Mouse (Mus musculus) gastrocnemius, postnatal 10 days (tissue): ENCODE results near the gene Btnl10. TPM values are rescaled to one million over a fixed set of nuclear protein-coding genes. Genes with fewer than 3 reads are reported as not detected.
A peak's percentile ranks its signal among the peaks of the same experiment; 100 is the strongest.

Experiments
- DNase-seq: peaks from one replicate; pipeline ENCODE4 v3.0.0; 2021; ENCODE audit warnings: mixed read lengths
- long read RNA-seq, 2 experiments: library from polyadenylated mRNA; stranded (forward); transcript quantifications; one replicate each; pipeline ENCODE4 v2.0.0; 2021
- total RNA-seq, 2 experiments: library from RNA; stranded (reverse); gene quantifications; 2 replicates each; pipeline ENCODE4 v1.2.3; 2021

The Btnl10 gene
- total RNA-seq: 1 to 10 TPM in 1 of 2 experiments, not detected in 1; 1.1 TPM
- long read RNA-seq, experiment 1: 0 reads
- long read RNA-seq, experiment 2: 0 reads

DNA sequence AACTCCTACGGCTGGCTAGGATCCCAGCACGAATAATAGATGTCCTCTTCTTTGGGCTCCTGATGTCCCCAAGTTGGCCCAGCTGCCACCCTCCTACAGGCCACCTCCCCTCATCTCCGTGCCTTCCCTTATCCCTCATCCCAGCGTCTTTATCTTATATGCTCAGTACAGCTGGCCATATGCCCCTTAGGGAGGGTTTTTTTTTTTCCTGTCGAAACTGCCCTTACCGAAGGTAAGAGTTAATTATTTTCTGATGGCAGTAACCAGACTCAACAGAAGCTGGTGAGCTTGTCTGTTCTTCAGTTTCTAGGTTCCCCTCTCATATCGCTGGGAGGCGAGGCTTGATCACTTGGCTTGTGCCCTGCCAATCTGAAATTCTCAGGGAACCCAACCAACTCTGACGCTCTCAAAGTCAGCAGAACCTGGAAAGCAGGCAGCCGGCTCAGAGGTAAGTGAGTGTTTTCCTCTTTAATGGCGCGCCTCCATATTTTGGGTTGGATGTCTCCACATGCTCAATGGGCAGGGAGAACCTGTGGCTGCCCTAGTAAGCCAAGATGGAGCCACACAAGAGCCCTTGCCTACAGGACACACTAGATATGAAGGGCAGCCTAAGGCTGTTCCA, at the start of gene Btnl10:
Gene Btnl10, plus strand, starts transcription at position 164 of the 622 bp plus-strand sequence.
- no peak for DNase-seq

DNA sequence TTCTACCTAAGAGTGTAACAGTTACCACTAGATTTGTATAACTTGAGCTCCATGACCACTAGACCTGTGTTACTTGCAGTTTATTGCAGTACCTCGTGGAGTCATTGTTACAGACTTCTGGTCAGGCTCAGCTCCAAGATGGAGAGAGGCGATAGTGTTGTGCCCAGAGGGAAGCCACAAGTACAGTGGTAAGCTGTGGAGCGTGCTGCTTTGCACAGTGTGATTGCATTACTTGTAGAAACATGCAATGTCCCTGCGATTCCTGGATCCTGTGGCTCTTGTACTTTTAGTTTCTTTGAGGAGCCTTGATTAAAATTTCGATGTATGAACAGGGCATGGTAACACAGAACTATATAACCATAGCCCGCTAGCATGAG, 49.8 kb upstream of the Btnl10 start:
- no peak for DNase-seq

DNA sequence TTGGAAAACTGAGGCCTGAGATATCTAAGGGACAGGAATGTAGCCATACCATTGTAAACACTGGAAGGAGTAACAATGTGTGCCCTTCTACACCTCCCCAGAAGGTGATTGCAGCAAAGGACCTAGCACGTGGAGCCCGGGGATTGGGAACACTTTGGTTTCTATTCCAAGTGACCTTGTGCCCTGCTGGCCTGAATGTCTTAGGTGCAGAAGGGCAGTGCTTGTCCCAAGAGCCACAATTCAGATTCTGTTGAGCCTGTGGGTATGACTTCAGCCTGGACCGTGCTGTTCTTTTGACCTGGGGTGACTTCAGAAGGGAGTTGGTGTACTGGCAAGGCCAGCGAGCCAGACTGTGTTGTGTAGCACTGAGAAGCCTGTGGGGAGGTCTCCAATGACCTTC, 46.7 kb upstream of the Btnl10 start:
- DNase-seq: no peak

- DNase-seq: no peak
Measured at GRCm38 (mm10) chr11:58883756-58884155, 34.0 kb upstream of the Btnl10 start.

GRCm38 (mm10) chr11:58890511-58890910, 27.2 kb upstream of the Btnl10 start:
- DNase-seq: no peak

DNA sequence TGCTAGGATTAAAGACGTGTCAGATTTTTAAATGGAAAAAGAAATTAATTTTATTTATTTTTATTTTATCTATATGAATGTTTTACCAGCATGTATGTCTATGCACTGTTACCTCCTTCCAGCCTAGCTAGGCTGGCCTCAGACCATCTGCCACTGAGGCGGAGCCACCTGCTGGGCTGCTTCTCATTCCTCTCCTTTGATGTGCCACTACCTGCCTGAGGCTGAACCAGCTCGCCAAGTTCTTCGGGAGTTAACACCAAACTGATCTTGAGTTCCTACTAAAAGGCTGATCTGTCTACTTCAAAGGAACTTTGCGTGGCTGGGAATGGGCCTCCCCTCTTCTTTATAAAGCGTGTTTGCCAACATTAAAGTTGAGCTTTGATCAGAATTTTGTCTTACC, 23.3 kb upstream of the Btnl10 start:
- no peak for DNase-seq

- DNase-seq: no peak
Measured at GRCm38 (mm10) chr11:58897485-58897884, 20.2 kb upstream of the Btnl10 start.

GRCm38 (mm10) chr11:58901080-58901479, 16.6 kb upstream of the Btnl10 start:
- no peak for DNase-seq

GRCm38 (mm10) chr11:58903511-58904409, 13.9 kb upstream of the Btnl10 start, which contains the start of gene Zfp39:
Gene Zfp39, minus strand, starts transcription at chr11:58904225.
- DNase-seq: peak; percentile 97

DNA sequence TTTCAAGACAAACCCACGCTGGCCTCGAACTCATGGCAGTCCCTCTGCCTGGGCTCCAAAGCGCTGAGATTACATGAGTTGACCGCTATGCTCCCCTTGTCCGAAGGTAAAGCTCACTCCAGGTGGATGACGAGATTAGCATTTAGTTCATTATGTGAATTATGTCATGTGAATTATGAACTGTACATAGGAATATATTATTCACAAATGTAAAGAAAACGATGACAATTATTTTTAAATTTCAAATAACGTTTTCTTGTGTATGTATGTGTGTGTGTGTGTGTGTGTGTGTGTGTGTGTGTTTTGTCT, 13.3 kb upstream of the Btnl10 start:
- no peak for DNase-seq

DNA sequence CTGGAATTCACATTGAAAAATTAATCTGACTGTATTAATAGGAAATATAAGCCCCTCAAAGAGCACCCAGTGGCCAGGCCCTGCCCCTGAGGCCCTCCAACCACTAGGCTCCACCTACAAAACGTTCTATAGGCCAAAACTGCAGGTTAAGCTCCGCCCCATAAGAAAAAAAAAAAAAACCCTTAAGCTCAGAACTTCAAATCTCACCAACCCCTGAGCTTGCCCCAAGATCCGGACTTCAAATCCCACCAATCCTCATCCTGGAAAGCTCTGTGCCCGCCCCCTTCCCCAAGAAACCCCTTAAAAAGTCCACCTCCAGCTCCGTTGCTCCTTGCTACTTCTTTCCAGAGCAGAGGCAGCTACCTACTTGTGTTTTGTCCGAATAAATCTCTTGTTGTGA, 12.9 kb upstream of the Btnl10 start:
- no peak for DNase-seq

GRCm38 (mm10) chr11:58913776-58914175, 3.9 kb upstream of the Btnl10 start:
- no peak for DNase-seq

- DNase-seq: no peak
Measured at GRCm38 (mm10) chr11:58914461-58915028, 3.2 kb upstream of the Btnl10 start.

DNA sequence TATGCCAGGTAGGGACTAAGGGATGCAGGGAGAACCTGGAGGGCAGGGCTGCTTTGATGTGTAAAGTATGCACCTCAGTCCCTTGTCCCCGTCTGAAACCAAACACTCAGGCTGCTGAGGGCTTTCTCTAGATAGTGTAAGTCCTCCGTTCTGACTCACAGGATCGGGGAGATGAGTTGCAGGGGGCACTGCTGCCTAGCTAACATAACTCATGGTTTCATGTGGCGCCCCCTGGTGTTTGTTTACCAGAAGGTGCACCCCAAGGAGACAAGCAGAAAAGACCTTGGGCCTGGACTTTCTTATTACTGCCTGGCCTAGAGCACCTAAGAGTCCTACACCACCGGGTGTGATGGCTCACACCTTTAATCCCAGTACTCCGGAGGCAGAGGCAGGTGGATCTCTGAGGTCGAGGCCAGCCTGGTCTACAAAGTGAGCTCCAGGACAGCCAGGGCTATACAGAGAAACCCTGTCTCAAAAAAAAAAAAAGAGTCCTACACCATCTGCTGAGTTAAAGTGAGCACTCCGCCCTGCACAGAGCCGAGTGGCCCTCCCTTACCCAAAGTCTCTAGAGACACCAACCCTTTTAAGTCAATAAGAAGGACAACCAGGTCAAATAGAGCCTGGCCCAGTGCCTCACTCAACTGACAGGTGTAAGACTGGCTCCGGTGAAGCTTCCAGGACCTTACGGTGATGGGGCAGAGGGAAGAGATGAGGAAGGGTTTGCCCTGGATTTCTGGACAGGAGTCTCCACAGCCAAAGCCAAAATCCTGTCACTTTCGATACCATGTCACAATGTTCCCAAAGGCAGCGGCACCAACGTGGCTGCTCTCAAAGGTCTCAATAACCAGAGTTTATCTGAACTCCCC, 596 bp upstream of the Btnl10 start:
- peak; percentile 49 for DNase-seq

- no peak for DNase-seq
Measured at GRCm38 (mm10) chr11:58918759-58919158, 1.1 kb downstream of the Btnl10 start.

DNA sequence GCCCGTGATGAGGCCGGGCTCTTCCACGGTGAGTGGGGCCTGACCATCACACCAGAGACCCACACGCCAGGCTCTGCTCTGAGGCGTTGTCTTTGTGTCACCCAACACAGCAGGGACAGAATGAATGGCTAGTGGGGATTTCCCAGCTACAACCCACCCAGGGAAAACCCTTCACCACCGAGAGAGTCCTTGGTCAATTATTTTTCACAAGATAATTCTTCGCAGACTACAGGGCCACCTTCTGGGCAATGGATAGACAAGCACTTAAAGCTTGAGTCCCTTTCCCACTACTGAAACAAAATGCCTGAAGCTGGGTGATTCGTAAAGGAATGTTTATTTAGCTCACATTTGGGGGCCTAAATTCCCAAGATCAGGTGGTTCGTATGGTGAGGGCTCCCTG, 4.7 kb downstream of the Btnl10 start:
- DNase-seq: no peak

GRCm38 (mm10) chr11:58926651-58927050, 8.9 kb downstream of the Btnl10 start:
- DNase-seq: no peak

- no peak for DNase-seq
Measured at GRCm38 (mm10) chr11:58927053-58927452, 9.3 kb downstream of the Btnl10 start.

DNA sequence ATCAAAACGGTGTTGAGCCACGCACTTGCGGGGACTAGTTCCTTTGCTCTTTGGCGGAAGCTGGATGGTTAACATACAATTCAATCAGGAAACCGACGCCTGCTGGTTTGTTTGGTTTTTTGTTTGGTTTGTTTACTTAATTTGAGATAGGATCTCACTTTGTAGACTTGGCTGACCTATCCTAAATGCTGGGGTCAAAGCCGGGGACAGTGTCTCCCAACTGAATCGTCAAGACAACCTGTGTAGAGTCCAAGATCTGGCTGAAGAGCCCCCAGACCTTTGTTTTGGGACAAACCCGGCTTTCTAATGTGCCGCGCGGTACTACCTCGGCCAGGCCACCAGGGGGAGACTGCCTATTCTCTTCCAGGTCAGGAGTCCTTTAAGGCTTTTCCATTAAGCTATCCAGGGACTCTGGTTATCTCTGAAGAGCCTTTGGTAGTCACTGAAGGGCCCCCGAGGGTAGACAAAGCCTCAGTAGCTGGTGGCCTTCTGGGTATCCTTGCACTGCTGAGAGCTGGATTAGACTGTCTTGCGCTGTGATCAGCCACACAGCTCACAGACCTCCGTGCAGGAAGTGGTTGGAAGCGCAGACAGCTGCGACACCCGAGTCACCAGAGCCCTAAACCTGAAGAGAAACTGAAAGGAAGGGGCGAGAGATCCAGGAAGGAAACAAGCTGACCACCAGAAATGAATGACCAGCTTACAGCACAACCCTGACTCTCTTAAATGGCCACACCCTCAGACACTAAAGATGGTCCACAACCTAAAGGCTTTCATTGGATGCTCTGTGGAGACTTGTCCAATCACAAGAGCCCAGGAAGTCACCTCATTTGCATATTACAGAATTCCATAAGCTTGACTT, 10.3 kb downstream of the Btnl10 start:
- peak; percentile 57 for DNase-seq

GRCm38 (mm10) chr11:58929055-58929454, 11.3 kb downstream of the Btnl10 start:
- DNase-seq: no peak

GRCm38 (mm10) chr11:58929641-58930040, 11.9 kb downstream of the Btnl10 start:
- no peak for DNase-seq
